10 mouse cellular contexts compared by ENCODE assay signal in the genomic region with DNA sequence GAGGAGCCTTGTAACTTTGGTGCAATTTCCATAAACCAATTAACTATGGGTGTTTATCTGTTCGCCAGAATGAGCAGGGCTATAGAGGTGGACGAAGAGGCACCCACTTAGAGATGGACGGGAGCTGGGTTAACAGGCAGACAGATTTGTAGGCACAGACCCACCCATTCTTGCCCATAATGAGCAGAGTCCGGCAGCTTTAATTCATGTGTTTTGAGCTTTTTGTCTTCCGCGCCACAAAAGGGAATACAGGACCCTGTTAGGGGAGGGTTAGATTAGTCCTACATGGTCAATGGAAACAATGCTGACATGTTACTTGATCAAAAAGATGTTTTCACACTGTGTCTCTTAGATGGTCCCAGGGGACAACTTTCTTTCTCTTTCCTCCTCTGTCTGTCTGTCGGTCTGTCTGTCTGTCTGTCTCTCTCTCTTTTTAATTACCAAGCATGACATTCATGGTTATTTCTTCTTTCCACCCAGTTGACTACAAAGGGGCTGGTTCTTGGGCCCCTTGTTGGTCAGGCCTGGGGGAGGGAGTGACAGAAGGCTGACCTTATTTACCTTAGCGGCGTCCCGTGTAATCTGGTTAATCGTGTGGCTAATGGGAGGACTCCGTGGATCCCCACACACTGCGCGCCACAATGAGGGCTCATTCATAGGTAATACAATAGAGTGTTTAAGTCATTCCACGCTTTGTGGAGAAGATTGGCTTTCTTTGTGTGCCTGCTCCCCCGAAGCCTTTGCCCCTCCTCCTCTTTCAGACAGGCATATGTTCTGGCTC.
DNase-seq lines count a peak whose midpoint lies in the region; ATAC-seq lines count a peak whose summit lies in the region.
"Had no signal": no experiment of that assay in that cellular context is flagged by ENCODE, and none has a peak within 500 bp of the region (broad histone marks: within the 10 kb centered on the region; RNA-seq: fewer than 3 reads in every experiment).

No protein-coding gene starts in this region.

- peak overlapping the region; percentile 32 for H3K4me2 ChIP-seq in forebrain, embryonic 15.5 days (replicated peaks)
- peak overlapping the region; percentile 42 for H3K4me2 ChIP-seq in midbrain, embryonic 12.5 days (replicated peaks)
- H3K4me2 ChIP-seq: heart, embryonic 15.5 days had no signal

- H3K4me1 ChIP-seq in forebrain, embryonic 15.5 days: peaks cover 13% of the 10 kb centered on the region
- H3K4me1 ChIP-seq in midbrain, embryonic 12.5 days: peaks cover 20% of the 10 kb centered on the region
- H3K4me1 ChIP-seq: heart, embryonic 15.5 days had no signal

- no peaks in the 10 kb centered on the region for H3K36me3 ChIP-seq in forebrain, embryonic 15.5 days
- no peaks in the 10 kb centered on the region for H3K36me3 ChIP-seq in midbrain, embryonic 12.5 days
- H3K36me3 ChIP-seq: heart, embryonic 15.5 days had no signal

- DNase-seq in left cerebral cortex, postnatal 4 days: peak; percentile 17
- no peak for DNase-seq in left cerebral cortex, postnatal 25 days (ENCODE audit: low spot score in 2 of 2)
- peak; percentile 3 for DNase-seq in telencephalon, adult 2 months (ENCODE audit: low read depth, low spot score)
- DNase-seq in urinary bladder, postnatal 36 days (ENCODE audit: low spot score in 2 of 2): no peak
- DNase-seq in T-cell, adult 2 months (ENCODE audit: low spot score): no peak
- no peak for DNase-seq in ovary, postnatal 14 days (ENCODE audit: low spot score)

- H3K9me3 ChIP-seq in forebrain, embryonic 15.5 days: no peaks in the 10 kb centered on the region
- H3K9me3 ChIP-seq in midbrain, embryonic 12.5 days: no peaks in the 10 kb centered on the region
- H3K9me3 ChIP-seq: heart, embryonic 15.5 days had no signal

- peak; percentile 79 for ATAC-seq in forebrain, embryonic 15.5 days (replicated peaks)
- ATAC-seq in midbrain, embryonic 12.5 days (ENCODE audit: low FRiP score, low read depth): peak; percentile 98

- intact Hi-C loops in left cerebral cortex, postnatal 4 days (cut with DNase I): no loop called here
- intact Hi-C loops in left cerebral cortex, postnatal 25 days (cut with DNase I): no loop called here

- H3K9ac ChIP-seq in forebrain, embryonic 15.5 days (replicated peaks): no peak overlapping the region
- no peak overlapping the region for H3K9ac ChIP-seq in midbrain, embryonic 12.5 days (replicated peaks)
- H3K9ac ChIP-seq: heart, embryonic 15.5 days had no signal

- 1% methylated on average over 16 of the region's 16 CpGs for WGBS in forebrain, embryonic 15.5 days
- 9% methylated on average over 16 of the region's 16 CpGs for WGBS in midbrain, embryonic 12.5 days

- peak overlapping the region; percentile 8 for H3K4me3 ChIP-seq in forebrain, embryonic 15.5 days
- peak overlapping the region; percentile 13 for H3K4me3 ChIP-seq in midbrain, embryonic 12.5 days
- H3K4me3 ChIP-seq: heart, embryonic 15.5 days had no signal

- no peak overlapping the region for H3K27ac ChIP-seq in forebrain, embryonic 15.5 days (replicated peaks)
- no peak overlapping the region for H3K27ac ChIP-seq in midbrain, embryonic 12.5 days (replicated peaks)
- H3K27ac ChIP-seq: heart, embryonic 15.5 days; macrophage had no signal

- no peaks in the 10 kb centered on the region for H3K27me3 ChIP-seq in forebrain, embryonic 15.5 days
- H3K27me3 ChIP-seq in midbrain, embryonic 12.5 days: peaks cover 66% of the 10 kb centered on the region
- H3K27me3 ChIP-seq: heart, embryonic 15.5 days had no signal

Comparison
In these comparisons a context has a peak if more than half of its experiments do, and no peak if none do; other contexts are left out.
1. DNase-seq: peak in left cerebral cortex, postnatal 4 days (single experiment) and telencephalon, adult 2 months (single experiment); none in left cerebral cortex, postnatal 25 days (0 of 2), urinary bladder, postnatal 36 days (0 of 2), T-cell, adult 2 months (single experiment) and ovary, postnatal 14 days (single experiment).